Mouse (Mus musculus): ENCODE results near the gene Agfg2. TPM values are rescaled to one million over a fixed set of nuclear protein-coding genes. Genes with fewer than 3 reads are reported as not detected.
A peak's percentile ranks its signal among the peaks of the same experiment; 100 is the strongest.

Agfg2 gene
- total RNA-seq, 1 experiment = 12.5 TPM

- in situ Hi-C loops (cut with MboI; ENCODE audit: low sequenced_read_pairs in 2 of 2, unreplicated experiment in 2 of 2) = no loop called here
- no peak overlapping the region for H3K4me3 ChIP-seq (ENCODE audit: insufficient read depth in 1 of 2, low read depth in 1 of 2, low read length in 2 of 2, poor library complexity in 1 of 2, severe bottlenecking in 1 of 2)
Observed at GRCm38 (mm10) chr5:137689974-137690373, 5.4 kb upstream of the Agfg2 start.

GRCm38 (mm10) chr5:137686127-137686790, 1.7 kb upstream of the Agfg2 start:
- Histone ChIP-seq H3K4me3 (ENCODE audit: insufficient read depth in 1 of 2, low read depth in 1 of 2, low read length in 2 of 2, poor library complexity in 1 of 2, severe bottlenecking in 1 of 2) (no peak overlapping the region), H3K27ac (ENCODE audit: insufficient read depth, low read depth, low read length, poor library complexity, severe bottlenecking) (no peak overlapping the region), H3K9ac (ENCODE audit: insufficient read depth, low read depth, low read length, poor library complexity, severe bottlenecking) (no peak overlapping the region), H3K4me1 (ENCODE audit: control insufficient read depth in 2 of 2, insufficient read depth in 2 of 2, low read length in 2 of 2, poor library complexity in 1 of 2) (peaks cover 0 to 8% of the 10 kb centered on the region in 2 experiments; a peak in 2 of 4 replicates), H3K9me3 (ENCODE audit: control insufficient read depth, insufficient read depth, low read depth, low read length) (no peaks in the 10 kb centered on the region), H3K36me3 (ENCODE audit: control insufficient read depth, insufficient read depth, low read length, poor library complexity, severe bottlenecking) (no peaks in the 10 kb centered on the region)
- TF ChIP-seq MAFK (IDR thresholded peaks at IDR 0.05; ENCODE audit: insufficient read depth, low read depth, low read length) (no peak), ZNF384 (IDR thresholded peaks at IDR 0.05; ENCODE audit: low read depth, low read length) (no peak), CHD2 (IDR thresholded peaks at IDR 0.05; ENCODE audit: low read depth, low read length) (no peak), HCFC1 (IDR thresholded peaks at IDR 0.05; ENCODE audit: borderline replicate concordance, insufficient read depth, low read length) (no peak), ZC3H11A (IDR thresholded peaks at IDR 0.05; ENCODE audit: borderline replicate concordance, low read depth, low read length) (no peak)
- no peak for DNase-seq (ENCODE audit: low read depth, low spot score)
- in situ Hi-C loops (cut with MboI; ENCODE audit: low sequenced_read_pairs in 2 of 2, unreplicated experiment in 2 of 2) = no loop called here

More at GRCm38 (mm10) chr5:137689974-137690373, 5.4 kb upstream of the Agfg2 start:
- no peak for DNase-seq (ENCODE audit: low read depth, low spot score)
- no peaks in the 10 kb centered on the region for H3K36me3 ChIP-seq (ENCODE audit: control insufficient read depth, insufficient read depth, low read length, poor library complexity, severe bottlenecking)
- H3K9ac ChIP-seq (ENCODE audit: insufficient read depth, low read depth, low read length, poor library complexity, severe bottlenecking) = no peak overlapping the region
- H3K9me3 ChIP-seq (ENCODE audit: control insufficient read depth, insufficient read depth, low read depth, low read length) = no peaks in the 10 kb centered on the region
- peaks cover 0 to 6% of the 10 kb centered on the region in 2 experiments; a peak in 3 of 4 replicates for H3K4me1 ChIP-seq (ENCODE audit: control insufficient read depth in 2 of 2, insufficient read depth in 2 of 2, low read length in 2 of 2, poor library complexity in 1 of 2)
- TF ChIP-seq MAFK (IDR thresholded peaks at IDR 0.05; ENCODE audit: insufficient read depth, low read depth, low read length) (no peak), CHD2 (IDR thresholded peaks at IDR 0.05; ENCODE audit: low read depth, low read length) (no peak), ZC3H11A (IDR thresholded peaks at IDR 0.05; ENCODE audit: borderline replicate concordance, low read depth, low read length) (no peak), HCFC1 (IDR thresholded peaks at IDR 0.05; ENCODE audit: borderline replicate concordance, insufficient read depth, low read length) (no peak), ZNF384 (IDR thresholded peaks at IDR 0.05; ENCODE audit: low read depth, low read length) (no peak)
- no peak overlapping the region for H3K27ac ChIP-seq (ENCODE audit: insufficient read depth, low read depth, low read length, poor library complexity, severe bottlenecking)

GRCm38 (mm10) chr5:137685653-137686052, 1.1 kb upstream of the Agfg2 start:
- DNase-seq (ENCODE audit: low read depth, low spot score) = no peak
- Histone ChIP-seq H3K27ac (ENCODE audit: insufficient read depth, low read depth, low read length, poor library complexity, severe bottlenecking) (no peak overlapping the region), H3K4me1 (ENCODE audit: control insufficient read depth in 2 of 2, insufficient read depth in 2 of 2, low read length in 2 of 2, poor library complexity in 1 of 2) (peaks cover 0 to 7% of the 10 kb centered on the region in 2 experiments; a peak in 2 of 4 replicates), H3K4me3 (ENCODE audit: insufficient read depth in 1 of 2, low read depth in 1 of 2, low read length in 2 of 2, poor library complexity in 1 of 2, severe bottlenecking in 1 of 2) (no peak overlapping the region), H3K9ac (ENCODE audit: insufficient read depth, low read depth, low read length, poor library complexity, severe bottlenecking) (no peak overlapping the region), H3K9me3 (ENCODE audit: control insufficient read depth, insufficient read depth, low read depth, low read length) (no peaks in the 10 kb centered on the region), H3K36me3 (ENCODE audit: control insufficient read depth, insufficient read depth, low read length, poor library complexity, severe bottlenecking) (no peaks in the 10 kb centered on the region)
- in situ Hi-C loops (cut with MboI; ENCODE audit: low sequenced_read_pairs in 2 of 2, unreplicated experiment in 2 of 2) = no loop called here
- no peak for TF ChIP-seq CHD2 (IDR thresholded peaks at IDR 0.05; ENCODE audit: low read depth, low read length)
- TF ChIP-seq HCFC1 (IDR thresholded peaks at IDR 0.05; ENCODE audit: borderline replicate concordance, insufficient read depth, low read length) = no peak
- no peak for TF ChIP-seq ZNF384 (IDR thresholded peaks at IDR 0.05; ENCODE audit: low read depth, low read length)
- TF ChIP-seq ZC3H11A (IDR thresholded peaks at IDR 0.05; ENCODE audit: borderline replicate concordance, low read depth, low read length) = no peak
- TF ChIP-seq MAFK (IDR thresholded peaks at IDR 0.05; ENCODE audit: insufficient read depth, low read depth, low read length) = no peak

- peak overlapping the region; percentile 78 to 83 for H3K4me3 ChIP-seq (ENCODE audit: insufficient read depth in 1 of 2, low read depth in 1 of 2, low read length in 2 of 2, poor library complexity in 1 of 2, severe bottlenecking in 1 of 2)
- in situ Hi-C loops (cut with MboI; ENCODE audit: low sequenced_read_pairs in 2 of 2, unreplicated experiment in 2 of 2) = no loop called here
- H3K4me1 ChIP-seq (ENCODE audit: control insufficient read depth in 2 of 2, insufficient read depth in 2 of 2, low read length in 2 of 2, poor library complexity in 1 of 2) = peaks cover 0 to 8% of the 10 kb centered on the region in 2 experiments; a peak in 2 of 4 replicates
- peak overlapping the region; percentile 78 for H3K9ac ChIP-seq (ENCODE audit: insufficient read depth, low read depth, low read length, poor library complexity, severe bottlenecking)
- no peaks in the 10 kb centered on the region; the same call in 1 of the 2 replicates for H3K36me3 ChIP-seq (ENCODE audit: control insufficient read depth, insufficient read depth, low read length, poor library complexity, severe bottlenecking)
- no peak for TF ChIP-seq CHD2 (IDR thresholded peaks at IDR 0.05; ENCODE audit: low read depth, low read length)
- TF ChIP-seq ZNF384 (IDR thresholded peaks at IDR 0.05; ENCODE audit: low read depth, low read length) = no peak
- no peak for TF ChIP-seq HCFC1 (IDR thresholded peaks at IDR 0.05; ENCODE audit: borderline replicate concordance, insufficient read depth, low read length)
- no peak for TF ChIP-seq MAFK (IDR thresholded peaks at IDR 0.05; ENCODE audit: insufficient read depth, low read depth, low read length)
- no peak for TF ChIP-seq ZC3H11A (IDR thresholded peaks at IDR 0.05; ENCODE audit: borderline replicate concordance, low read depth, low read length)
- no peak for DNase-seq (ENCODE audit: low read depth, low spot score)
- H3K27ac ChIP-seq (ENCODE audit: insufficient read depth, low read depth, low read length, poor library complexity, severe bottlenecking) = no peak overlapping the region
- H3K9me3 ChIP-seq (ENCODE audit: control insufficient read depth, insufficient read depth, low read depth, low read length) = no peaks in the 10 kb centered on the region
Observed at GRCm38 (mm10) chr5:137683388-137684293, 885 bp downstream of the Agfg2 start.

Data from ES-E14 (cell line).